Mouse (Mus musculus) brain, embryonic 14.5 days (tissue): Measurements from ENCODE around the gene Spats2.

Experiments
- CTCF ChIP-seq: fragments of 200-500 bp; IDR thresholded peaks from 2 replicates; pipeline ENCODE4 v1.5.1; 2012; ENCODE audit warnings: inconsistent platforms, mild to moderate bottlenecking, moderate library complexity, borderline replicate concordance; ENCODE audit not compliant: insufficient read depth, insufficient read length; ENCODE audit errors: extremely low read depth
- POLR2A ChIP-seq: fragments of 200-500 bp; IDR thresholded peaks from 2 replicates; pipeline ENCODE4 v1.6.1; 2012; ENCODE audit warnings: mild to moderate bottlenecking, inconsistent platforms, borderline replicate concordance; ENCODE audit not compliant: poor library complexity, insufficient read depth, insufficient read length, severe bottlenecking; ENCODE audit errors: extremely low read depth

- TF ChIP-seq POLR2A, result no peak
- no peak for TF ChIP-seq CTCF
Observed at GRCm38 (mm10) chr15:99205959-99206358, 80.2 kb downstream of the Spats2 start.
